ENCODE assay signal across 17 mouse cellular contexts in the genomic region with DNA sequence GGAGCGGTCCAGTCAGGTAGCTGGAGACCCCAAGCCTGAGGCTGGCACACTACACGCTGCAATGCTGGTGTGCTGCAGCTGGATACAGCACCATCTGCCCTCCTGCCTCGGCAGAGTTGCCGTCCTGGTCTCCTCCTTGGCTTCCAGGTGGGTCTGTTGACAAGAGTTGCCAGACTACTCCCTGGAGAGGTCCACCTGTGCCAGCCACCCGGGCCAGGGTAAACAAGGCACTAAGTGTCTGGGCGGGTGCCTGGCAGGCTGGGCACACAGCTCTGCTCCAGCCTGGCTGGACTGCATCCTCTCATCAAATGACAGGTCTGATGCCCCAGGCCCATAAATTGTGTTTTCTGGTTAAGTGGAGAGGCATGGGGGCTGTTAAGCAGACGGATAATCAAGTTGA.
DNase-seq lines count a peak whose midpoint lies in the region; ATAC-seq lines count a peak whose summit lies in the region.
"Had no signal": no experiment of that assay in that cellular context is flagged by ENCODE, and none has a peak within 500 bp of the region (broad histone marks: within the 10 kb centered on the region; RNA-seq: fewer than 3 reads in every experiment).

No protein-coding gene starts in this region.

- no peak overlapping the region for H3K4me2 ChIP-seq in heart, embryonic 15.5 days
- no peak overlapping the region for H3K4me2 ChIP-seq in limb, embryonic 15.5 days
- H3K4me2 ChIP-seq: midbrain, embryonic 12.5 days had no signal

- intact Hi-C loops in heart, postnatal 36 days (cut with DNase I), result no loop called here

- H3K27ac ChIP-seq in heart, embryonic 15.5 days, result peak overlapping the region; percentile 81
- H3K27ac ChIP-seq in limb, embryonic 15.5 days, result peak overlapping the region; percentile 96
- H3K27ac ChIP-seq: midbrain, embryonic 12.5 days had no signal

- no peaks in the 10 kb centered on the region for H3K9me3 ChIP-seq in heart, embryonic 15.5 days (replicated peaks)
- no peaks in the 10 kb centered on the region for H3K9me3 ChIP-seq in limb, embryonic 15.5 days
- H3K9me3 ChIP-seq: limb, embryonic 12.5 days; midbrain, embryonic 12.5 days had no signal

- no peak overlapping the region for H3K4me3 ChIP-seq in heart, embryonic 15.5 days
- H3K4me3 ChIP-seq in limb, embryonic 15.5 days, result no peak overlapping the region
- H3K4me3 ChIP-seq: limb, embryonic 12.5 days; midbrain, embryonic 12.5 days; myocyte had no signal

- WGBS in heart, embryonic 15.5 days, result 54% methylated on average over 7 of the region's 7 CpGs
- 45% methylated on average over 7 of the region's 7 CpGs for WGBS in limb, embryonic 15.5 days

- peaks cover 31% of the 10 kb centered on the region for H3K4me1 ChIP-seq in heart, embryonic 15.5 days (replicated peaks)
- peaks cover 78% of the 10 kb centered on the region for H3K4me1 ChIP-seq in limb, embryonic 15.5 days

- H3K36me3 ChIP-seq in heart, embryonic 15.5 days, result no peaks in the 10 kb centered on the region
- no peaks in the 10 kb centered on the region for H3K36me3 ChIP-seq in limb, embryonic 15.5 days
- H3K36me3 ChIP-seq: limb, embryonic 12.5 days; midbrain, embryonic 12.5 days had no signal

- no peak overlapping the region for H3K9ac ChIP-seq in heart, embryonic 15.5 days
- H3K9ac ChIP-seq in limb, embryonic 15.5 days, result no peak overlapping the region
- H3K9ac ChIP-seq: limb, embryonic 12.5 days; liver, postnatal 0 days; midbrain, embryonic 12.5 days had no signal

- no peak for DNase-seq in heart, postnatal 36 days
- DNase-seq in retina, postnatal 1 day, result peak; percentile 39
- DNase-seq in retina, embryonic 14.5 days (ENCODE audit: low spot score), result no peak
- DNase-seq in cerebellum, postnatal 36 days, result no peak
- DNase-seq in embryo, embryonic 11 days, result no peak
- no peak for DNase-seq in adrenal gland, adult 2 months
- DNase-seq: adrenal gland, adult 8-10 months; B cell, adult 2 months; cerebellum, adult 11-12 months; liver, postnatal 0 days had no signal

- peaks cover 18% of the 10 kb centered on the region for H3K27me3 ChIP-seq in heart, embryonic 15.5 days
- H3K27me3 ChIP-seq in limb, embryonic 15.5 days, result peaks cover 4% of the 10 kb centered on the region; the same call in 1 of the 2 replicates

- ATAC-seq in heart, embryonic 15.5 days (replicated peaks; ENCODE audit: insufficient number of reproducible peaks, insufficient read depth, low FRiP score, low read depth), result no peak
- ATAC-seq in limb, embryonic 15.5 days (ENCODE audit: insufficient number of reproducible peaks, low FRiP score, low TSS enrichment, low read depth), result no peak
- ATAC-seq: forebrain, embryonic 14.5 days; inflammation-experienced regulatory T-cells, adult 6 months; liver, postnatal 0 days had no signal
